Mouse (Mus musculus): Measurements from ENCODE around the gene Vmn1r229. TPM values are rescaled to one million over a fixed set of nuclear protein-coding genes. Genes with fewer than 3 reads are reported as not detected.

The Vmn1r229 gene
- not detected in 2 replicates for polyA plus RNA-seq (2014; fragmentation: Nextera tagmentation; extraction: Ambion mirVana)

GRCm38 (mm10) chr17:20811255-20811654 is at the start of gene Vmn1r229:
Gene Vmn1r229, plus strand, starts transcription at chr17:20811555.
- no peak within 1 kb of the TSS for H3K27ac ChIP-seq (ENCODE audit: low read depth, low read length)
- H3K9me3 ChIP-seq (ENCODE audit: control insufficient read depth, low read length), result no peaks in the 10 kb centered on the region
- no peaks in the 10 kb centered on the region for H3K27me3 ChIP-seq (ENCODE audit: control insufficient read depth, insufficient read depth, low read length)
- no peaks in the 10 kb centered on the region for H3K4me1 ChIP-seq (ENCODE audit: control insufficient read depth, insufficient read depth, low read length)
- H3K4me2 ChIP-seq (ENCODE audit: low read depth), result no peak within 1 kb of the TSS
- ATAC-seq (ENCODE audit: insufficient read depth, low FRiP score, low TSS enrichment) (no peak), DNase-seq (ENCODE audit: low spot score) (no peak)
- H3K36me3 ChIP-seq (ENCODE audit: control insufficient read depth, insufficient read depth, low read length), result no peaks in the 10 kb centered on the region
- 72% methylated on average over 1 of the region's 1 CpGs for WGBS
- no peak within 1 kb of the TSS for H3K9ac ChIP-seq (ENCODE audit: low read length)
- H3K4me3 ChIP-seq (ENCODE audit: low read depth, low read length), result no peak within 1 kb of the TSS

GRCm38 (mm10) chr17:20786057-20786456 is 25.3 kb upstream of the Vmn1r229 start, which contains the start of gene Vmn1r228:
Gene Vmn1r228, minus strand, starts transcription at chr17:20786157.
- Histone ChIP-seq H3K27me3 (ENCODE audit: control insufficient read depth, insufficient read depth, low read length) (no peaks in the 10 kb centered on the region), H3K9me3 (ENCODE audit: control insufficient read depth, low read length) (no peaks in the 10 kb centered on the region), H3K4me3 (ENCODE audit: low read depth, low read length) (no peak within 1 kb of the TSS), H3K27ac (ENCODE audit: low read depth, low read length) (no peak within 1 kb of the TSS), H3K4me1 (ENCODE audit: control insufficient read depth, insufficient read depth, low read length) (no peaks in the 10 kb centered on the region), H3K9ac (ENCODE audit: low read length) (no peak within 1 kb of the TSS), H3K4me2 (ENCODE audit: low read depth) (no peak within 1 kb of the TSS), H3K36me3 (ENCODE audit: control insufficient read depth, insufficient read depth, low read length) (no peaks in the 10 kb centered on the region)
- DNase-seq (ENCODE audit: low spot score) (no peak), ATAC-seq (ENCODE audit: insufficient read depth, low FRiP score, low TSS enrichment) (no peak)

GRCm38 (mm10) chr17:20840144-20840543 is 28.8 kb downstream of the Vmn1r229 start, which contains the start of gene Vmn1r230:
Gene Vmn1r230, plus strand, starts transcription at chr17:20840444.
- H3K36me3 ChIP-seq (ENCODE audit: control insufficient read depth, insufficient read depth, low read length), result no peaks in the 10 kb centered on the region
- ATAC-seq (ENCODE audit: insufficient read depth, low FRiP score, low TSS enrichment), result no peak
- no peaks in the 10 kb centered on the region for H3K27me3 ChIP-seq (ENCODE audit: control insufficient read depth, insufficient read depth, low read length)
- no peak within 1 kb of the TSS for H3K4me3 ChIP-seq (ENCODE audit: low read depth, low read length)
- no peak within 1 kb of the TSS for H3K9ac ChIP-seq (ENCODE audit: low read length)
- no peak within 1 kb of the TSS for H3K4me2 ChIP-seq (ENCODE audit: low read depth)
- no peak within 1 kb of the TSS for H3K27ac ChIP-seq (ENCODE audit: low read depth, low read length)
- H3K4me1 ChIP-seq (ENCODE audit: control insufficient read depth, insufficient read depth, low read length), result no peaks in the 10 kb centered on the region
- DNase-seq (ENCODE audit: low spot score), result no peak
- no peaks in the 10 kb centered on the region; the same call in 1 of the 2 replicates for H3K9me3 ChIP-seq (ENCODE audit: control insufficient read depth, low read length)
- WGBS, result 18% methylated on average over 1 of the region's 1 CpGs

Other genes starting within 250 kb of the Vmn1r229 start
- gene Vmn2r109, start 246.8 kb upstream of the Vmn1r229 start, polyA plus RNA-seq (2014; fragmentation: Nextera tagmentation; extraction: Ambion mirVana), result not detected in 2 replicates
- gene Vmn2r110, start 215.1 kb upstream of the Vmn1r229 start, polyA plus RNA-seq (2014; fragmentation: Nextera tagmentation; extraction: Ambion mirVana), result 0.04 and 0.05 TPM in 2 replicates
- not detected in 2 replicates for gene Fpr-rs3, start 186.7 kb upstream of the Vmn1r229 start, polyA plus RNA-seq (2014; fragmentation: Nextera tagmentation; extraction: Ambion mirVana)
- not detected in 2 replicates for gene Vmn1r226, start 128.7 kb upstream of the Vmn1r229 start, polyA plus RNA-seq (2014; fragmentation: Nextera tagmentation; extraction: Ambion mirVana)
- gene Vmn1r227, start 81.7 kb upstream of the Vmn1r229 start, polyA plus RNA-seq (2014; fragmentation: Nextera tagmentation; extraction: Ambion mirVana), result not detected in 2 replicates
- gene Vmn1r228, start 25.4 kb upstream of the Vmn1r229 start, polyA plus RNA-seq (2014; fragmentation: Nextera tagmentation; extraction: Ambion mirVana), result not detected in 2 replicates
- not detected in 2 replicates for gene Vmn1r230, start 28.9 kb downstream of the Vmn1r229 start, polyA plus RNA-seq (2014; fragmentation: Nextera tagmentation; extraction: Ambion mirVana)
- not detected in 2 replicates for gene Vmn1r231, start 93.5 kb downstream of the Vmn1r229 start, polyA plus RNA-seq (2014; fragmentation: Nextera tagmentation; extraction: Ambion mirVana)
- gene Vmn1r232, start 108.2 kb downstream of the Vmn1r229 start, polyA plus RNA-seq (2014; fragmentation: Nextera tagmentation; extraction: Ambion mirVana), result not detected in 2 replicates
- 558 and 601 TPM in 2 replicates for gene Ppp2r1a, start 133.8 kb downstream of the Vmn1r229 start, polyA plus RNA-seq (2014; fragmentation: Nextera tagmentation; extraction: Ambion mirVana)
- not detected in 2 replicates for gene Vmn1r233, start 184.9 kb downstream of the Vmn1r229 start, polyA plus RNA-seq (2014; fragmentation: Nextera tagmentation; extraction: Ambion mirVana)
- 20.5 TPM in 2 replicates for gene Zfp160, start 197.3 kb downstream of the Vmn1r229 start, polyA plus RNA-seq (2014; fragmentation: Nextera tagmentation; extraction: Ambion mirVana)